Mouse (Mus musculus) inflammation-experienced regulatory T-cells, adult 6 months (primary cell): ENCODE measurements at regions not wholly inside any gene's neighbourhood (a gene's known extent, or its start where the extent isn't known, plus 50 kb on each side); places are given as distances from the start of the nearest gene placed in this dataset.

Experiments
- ATAC-seq: one replicate; pipeline ENCODE4 v1.8.0; 2017

GRCm38 (mm10) chr7:136383296-136383695 lies 511.1 kb upstream of the Mgmt start:
- ATAC-seq: no peak

GRCm38 (mm10) chr7:136387736-136388135 lies 506.7 kb upstream of the Mgmt start:
- ATAC-seq: no peak

DNA sequence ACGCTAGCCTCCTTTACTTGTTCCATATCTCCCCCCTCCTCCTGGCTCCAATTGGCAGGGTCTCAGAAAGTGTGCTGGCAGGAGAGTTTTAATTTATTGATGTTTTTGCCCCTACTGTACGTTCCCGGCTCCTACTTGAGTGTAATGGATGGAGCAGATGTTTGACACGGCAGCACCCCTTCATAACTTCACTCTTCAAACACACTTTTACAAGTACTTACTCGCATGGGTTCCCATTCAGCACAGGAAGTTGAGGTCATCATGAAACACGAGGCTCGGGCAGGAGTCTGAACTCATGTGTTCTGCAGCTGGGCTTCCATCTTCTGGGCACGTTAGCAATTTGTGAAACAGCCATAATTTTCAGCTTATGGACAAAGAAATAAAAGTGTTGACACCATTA lies 504.3 kb upstream of the Mgmt start:
- ATAC-seq: no peak

DNA sequence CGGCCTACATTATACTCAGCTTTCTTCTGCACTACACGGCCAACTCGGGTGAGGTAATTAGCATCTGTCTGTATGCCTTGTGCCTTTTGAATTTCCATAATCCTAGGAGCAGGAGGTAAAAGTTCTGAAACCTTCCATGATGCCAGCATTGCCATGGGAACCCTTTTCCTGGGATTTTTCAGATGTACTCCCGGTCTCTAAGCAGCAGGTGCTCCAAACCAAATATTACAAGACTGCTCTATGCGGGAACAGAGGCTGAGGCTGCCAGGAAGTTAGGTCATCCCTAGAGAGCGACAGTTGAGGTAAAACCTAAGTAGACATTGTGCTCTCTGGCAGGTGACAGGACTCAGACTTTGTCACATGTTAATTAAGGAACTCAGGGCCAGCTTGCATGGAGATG lies 501.0 kb upstream of the Mgmt start:
- no peak for ATAC-seq

- no peak for ATAC-seq
These were observed 498.6 kb upstream of the Mgmt start for GRCm38 (mm10) chr7:136395838-136396237.

- ATAC-seq: no peak
These were observed 497.3 kb upstream of the Mgmt start for GRCm38 (mm10) chr7:136397101-136397500.

GRCm38 (mm10) chr7:136402688-136403597 lies 491.5 kb upstream of the Mgmt start:
- no peak for ATAC-seq

DNA sequence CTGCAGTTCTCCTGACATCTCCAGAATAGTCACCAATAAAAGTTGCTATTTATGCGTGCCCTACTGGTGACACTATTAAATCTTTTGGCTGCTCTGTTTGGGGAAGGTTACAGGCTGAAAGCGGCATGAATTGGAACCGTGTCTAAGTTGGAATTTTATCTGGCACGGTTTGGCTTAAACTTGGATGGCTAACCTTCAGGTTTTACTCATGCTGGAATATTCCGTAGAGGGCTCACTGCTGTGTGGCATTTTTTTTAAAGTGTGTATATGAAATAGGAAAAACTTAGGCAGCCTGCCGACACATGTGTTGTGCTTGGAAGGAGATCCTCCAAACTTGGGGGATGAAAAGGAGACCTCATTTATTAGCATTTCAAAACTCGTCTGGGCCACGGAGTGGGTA lies 489.0 kb upstream of the Mgmt start:
- no peak for ATAC-seq

GRCm38 (mm10) chr7:136406258-136407100 lies 487.9 kb upstream of the Mgmt start:
- ATAC-seq: no peak

GRCm38 (mm10) chr7:136414808-136415207 lies 479.6 kb upstream of the Mgmt start:
- ATAC-seq: no peak

GRCm38 (mm10) chr7:136417327-136417726 lies 477.1 kb upstream of the Mgmt start:
- ATAC-seq: no peak

- ATAC-seq: no peak
These were observed 470.4 kb upstream of the Mgmt start for GRCm38 (mm10) chr7:136423846-136424531.

DNA sequence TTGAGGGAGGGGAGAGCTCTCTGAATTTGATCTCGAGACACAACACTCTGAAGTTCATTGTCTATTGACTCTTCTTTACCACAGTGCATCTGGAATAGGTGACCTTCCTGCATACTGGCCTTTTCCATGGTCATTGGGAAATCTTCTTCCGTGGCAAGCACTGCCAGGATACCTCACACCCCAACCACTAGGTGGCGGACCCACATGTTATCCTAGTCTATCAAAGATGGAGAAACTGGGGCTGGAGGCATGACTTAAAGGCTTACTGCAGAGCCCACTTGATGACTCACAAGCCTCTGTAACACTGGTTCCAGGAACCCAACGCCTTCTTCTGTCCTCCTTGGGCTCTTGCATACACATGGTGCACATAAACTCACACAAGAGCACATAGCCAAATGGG lies 467.2 kb upstream of the Mgmt start:
- ATAC-seq: no peak

GRCm38 (mm10) chr7:136430085-136431011 lies 464.1 kb upstream of the Mgmt start:
- no peak for ATAC-seq

DNA sequence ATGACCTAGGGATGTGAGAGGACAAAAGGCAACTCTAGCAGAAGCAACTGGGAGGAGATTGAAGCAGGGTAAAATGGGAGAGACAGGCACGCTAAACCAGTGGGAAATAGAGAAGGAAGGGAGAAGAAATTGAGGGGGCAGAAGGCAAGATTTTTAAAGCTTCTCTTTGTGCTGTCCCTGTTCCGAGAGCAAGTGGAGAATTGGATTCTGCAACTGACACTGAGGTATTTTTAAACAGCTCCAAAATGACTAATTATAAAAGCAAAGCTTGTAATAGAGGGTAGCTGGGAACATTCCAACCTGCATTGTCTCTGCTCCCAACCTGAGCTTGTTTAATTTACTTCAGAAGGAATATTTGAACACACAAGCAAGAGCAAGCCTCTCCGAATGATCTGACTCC lies 460.7 kb upstream of the Mgmt start:
- ATAC-seq: no peak

DNA sequence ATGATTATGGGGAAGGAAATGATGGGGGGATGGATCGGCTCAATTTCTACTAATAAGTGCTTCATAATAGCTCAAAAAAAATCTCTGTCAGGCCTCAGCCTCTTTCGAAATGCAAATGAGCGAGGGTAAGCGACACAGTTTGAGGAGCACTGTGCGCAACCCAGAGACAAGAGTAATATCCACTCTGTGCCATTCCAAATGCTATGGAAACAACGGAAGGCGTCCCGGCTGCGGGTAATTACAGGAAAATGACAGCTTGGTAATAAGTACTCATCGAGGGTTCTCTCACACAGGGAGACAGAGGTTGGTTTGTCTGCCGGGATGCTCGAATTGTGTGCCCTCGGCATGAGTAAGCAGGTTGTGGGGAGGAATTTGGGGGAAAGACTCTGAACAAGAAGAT lies 459.9 kb upstream of the Mgmt start:
- no peak for ATAC-seq

GRCm38 (mm10) chr7:136443436-136443835 lies 451.0 kb upstream of the Mgmt start:
- ATAC-seq: no peak

- ATAC-seq: no peak
These were observed 449.3 kb upstream of the Mgmt start for GRCm38 (mm10) chr7:136445091-136445490.

GRCm38 (mm10) chr7:136449286-136449685 lies 445.1 kb upstream of the Mgmt start:
- ATAC-seq: no peak

- ATAC-seq: no peak
These were observed 442.6 kb upstream of the Mgmt start for GRCm38 (mm10) chr7:136451672-136452361.

GRCm38 (mm10) chr7:136452561-136452960 lies 441.9 kb upstream of the Mgmt start:
- ATAC-seq: no peak
